Comparison of ENCODE assay signal across 9 mouse cellular contexts in genomic region chr19:42430981-42431380, GRCm38 (mm10). TPM values are rescaled to one million over a fixed set of nuclear protein-coding genes. Genes with fewer than 3 reads are reported as not detected.
A peak's percentile ranks its signal among the peaks of the same experiment; 100 is the strongest.
DNase-seq lines count a peak whose midpoint lies in the region; ATAC-seq and TF ChIP-seq lines count a peak whose summit lies in the region.
"Had no signal": no experiment of that assay in that cellular context is flagged by ENCODE, and none has a peak within 500 bp of the region (broad histone marks: within the 10 kb centered on the region; RNA-seq: fewer than 3 reads in every experiment).

No protein-coding gene starts in this region.

- TF ChIP-seq POLR2A in heart, adult 2 months (IDR thresholded peaks at IDR 0.05; ENCODE audit: insufficient read depth, low read depth, low read length), result no peak

- no peaks in the 10 kb centered on the region for H3K36me3 ChIP-seq in heart, embryonic 12.5 days
- H3K36me3 ChIP-seq in heart, adult 2 months (ENCODE audit: control insufficient read depth, insufficient read depth, low read length), result no peaks in the 10 kb centered on the region
- H3K36me3 ChIP-seq in midbrain, embryonic 11.5 days (ENCODE audit: control insufficient read depth, insufficient read depth, low read length), result no peaks in the 10 kb centered on the region

- no peak for TF ChIP-seq CTCF in heart, adult 2 months (IDR thresholded peaks at IDR 0.05)

- peaks cover 95% of the 10 kb centered on the region for H3K27me3 ChIP-seq in heart, embryonic 12.5 days (replicated peaks)
- H3K27me3 ChIP-seq in heart, adult 2 months (ENCODE audit: control insufficient read depth, insufficient read depth, low read length), result peaks cover 19% of the 10 kb centered on the region
- peaks cover 25% of the 10 kb centered on the region for H3K27me3 ChIP-seq in midbrain, embryonic 11.5 days (ENCODE audit: control insufficient read depth, insufficient read depth, low read length)

- TF ChIP-seq EP300 in heart, adult 2 months (IDR thresholded peaks at IDR 0.05; ENCODE audit: insufficient read depth, low read depth, low read length), result no peak

- intact Hi-C loops in heart, adult 2 months (cut with DNase I), result loop anchor here (10.0 kb wide), 1 partner anchor 246 kb away; no protein-coding TSS in a partner anchor

- peak overlapping the region; percentile 89 for H3K4me2 ChIP-seq in heart, embryonic 12.5 days
- peak overlapping the region; percentile 70 for H3K4me2 ChIP-seq in midbrain, embryonic 11.5 days

- H3K27ac ChIP-seq in heart, embryonic 12.5 days (ENCODE audit: poor library complexity, severe bottlenecking), result no peak overlapping the region
- H3K27ac ChIP-seq in heart, adult 2 months, result no peak overlapping the region
- H3K27ac ChIP-seq in midbrain, embryonic 11.5 days (ENCODE audit: low read depth, low read length), result no peak overlapping the region

- no peaks in the 10 kb centered on the region for H3K79me2 ChIP-seq in heart, adult 2 months (replicated peaks; ENCODE audit: control insufficient read depth, insufficient read depth, low read length)

- no peak for ATAC-seq in heart, embryonic 12.5 days (ENCODE audit: insufficient number of reproducible peaks, low FRiP score)
- peak; percentile 42 for ATAC-seq in frontal cortex, adult (ENCODE audit: low TSS enrichment)
- no peak; the same call in 1 of the 2 replicates for ATAC-seq in midbrain, embryonic 11.5 days (ENCODE audit: low FRiP score)
- no peak for ATAC-seq in inflammation-experienced regulatory T-cells, adult 6 months

- no peak overlapping the region for H3K9ac ChIP-seq in heart, embryonic 12.5 days
- H3K9ac ChIP-seq in heart, adult 2 months (ENCODE audit: low read depth, low read length), result no peak overlapping the region
- peak overlapping the region; percentile 82 for H3K9ac ChIP-seq in midbrain, embryonic 11.5 days (ENCODE audit: low read length)

- DNase-seq in heart, adult 2 months, result no peak
- DNase-seq in R1 (ENCODE audit: low read depth, low spot score), result peak; percentile 9
- peak; percentile 90 for DNase-seq in midbrain, embryonic 11.5 days (ENCODE audit: low spot score, missing footprints)
- no peak for DNase-seq in adrenal gland, adult (ENCODE audit: inconsistent age in 2 of 2, low spot score in 1 of 2)
- DNase-seq in spleen, postnatal 10 days (ENCODE audit: low spot score in 2 of 2), result no peak

- WGBS in heart, embryonic 12.5 days, result 5% methylated on average over 19 of the region's 19 CpGs
- 6% methylated on average over 19 of the region's 19 CpGs for WGBS in heart, adult 2 months
- 1% methylated on average over 19 of the region's 19 CpGs for WGBS in midbrain, embryonic 11.5 days

- H3K9me3 ChIP-seq in heart, embryonic 12.5 days (replicated peaks), result no peaks in the 10 kb centered on the region
- no peaks in the 10 kb centered on the region for H3K9me3 ChIP-seq in midbrain, embryonic 11.5 days (ENCODE audit: control insufficient read depth, low read length)

- H3K4me3 ChIP-seq in heart, embryonic 12.5 days, result peak overlapping the region; percentile 59
- no peak overlapping the region for H3K4me3 ChIP-seq in heart, adult 2 months
- H3K4me3 ChIP-seq in midbrain, embryonic 11.5 days (ENCODE audit: low read depth, low read length), result peak overlapping the region; percentile 61

- H3K4me1 ChIP-seq in heart, embryonic 12.5 days (replicated peaks), result peaks cover 11% of the 10 kb centered on the region
- H3K4me1 ChIP-seq in heart, adult 2 months (ENCODE audit: control insufficient read depth, insufficient read depth, low read length), result no peaks in the 10 kb centered on the region; the same call in 1 of the 2 replicates
- H3K4me1 ChIP-seq in midbrain, embryonic 11.5 days (ENCODE audit: control insufficient read depth, insufficient read depth, low read length), result peaks cover 11% of the 10 kb centered on the region

RNA-seq across cellular contexts. Expression of gene Crtac1, which starts 0.6 kb away (rescaled TPM):
- polyA plus RNA-seq in heart, embryonic 12.5 days (2016; fragmentation: Nextera tagmentation; extraction: Ambion mirVana), result 0.55 and 0.59 TPM in 2 replicates
- not detected for total RNA-seq in heart, adult 2 months (2021)
- polyA plus RNA-seq in heart, adult 2 months (2012; rRNA removed), result 0.09 TPM in 1 of 2 replicates, not detected in the other
- polyA plus RNA-seq in midbrain, embryonic 11.5 days (2014; fragmentation: Nextera tagmentation; extraction: Ambion mirVana), result 3.3 and 4.4 TPM in 2 replicates
- not detected for polyA plus RNA-seq in inflammation-experienced regulatory T-cells, adult 6 months (2017; shearing (Covaris generic))
- total RNA-seq: CH12.LX had no signal

Comparison
In these comparisons a context has a peak if more than half of its experiments do, and no peak if none do; other contexts are left out.
1. DNase-seq: peak in R1 (single experiment) and midbrain, embryonic 11.5 days (single experiment); none in heart, adult 2 months (0 of 2), adrenal gland, adult (0 of 2) and spleen, postnatal 10 days (0 of 2).